Mouse (Mus musculus): ENCODE results near the gene Fuca1. TPM values are rescaled to one million over a fixed set of nuclear protein-coding genes. Genes with fewer than 3 reads are reported as not detected.

The Fuca1 gene
- polyA plus RNA-seq, 1 experiment from 2014 or later = 93.3 TPM

DNA sequence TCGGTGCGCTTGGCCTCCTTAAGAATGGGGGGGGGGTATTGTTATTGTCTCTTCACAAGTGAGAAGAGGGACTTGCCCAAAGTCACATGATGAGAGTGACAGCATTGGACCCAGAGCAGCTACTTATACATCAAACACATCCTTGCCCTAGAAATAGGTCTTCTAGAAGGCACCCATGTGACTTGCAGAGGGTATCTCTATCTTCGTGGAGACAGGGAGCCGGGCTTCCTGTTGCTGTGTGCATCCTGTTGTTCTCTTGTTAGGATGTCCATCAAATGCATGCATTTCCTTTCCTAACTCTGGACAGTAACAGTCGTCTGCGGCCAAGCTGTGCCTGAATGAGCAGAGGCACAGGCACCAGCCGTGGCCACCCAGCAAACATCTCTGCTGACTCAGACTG, 9.0 kb upstream of the Fuca1 start:
- H3K27ac ChIP-seq (ENCODE audit: low read length) = no peak overlapping the region
- ATAC-seq (ENCODE audit: insufficient number of reproducible peaks, insufficient read depth, low FRiP score, low read depth) = no peak
- WGBS = 75% methylated on average over 7 of the region's 7 CpGs

DNA sequence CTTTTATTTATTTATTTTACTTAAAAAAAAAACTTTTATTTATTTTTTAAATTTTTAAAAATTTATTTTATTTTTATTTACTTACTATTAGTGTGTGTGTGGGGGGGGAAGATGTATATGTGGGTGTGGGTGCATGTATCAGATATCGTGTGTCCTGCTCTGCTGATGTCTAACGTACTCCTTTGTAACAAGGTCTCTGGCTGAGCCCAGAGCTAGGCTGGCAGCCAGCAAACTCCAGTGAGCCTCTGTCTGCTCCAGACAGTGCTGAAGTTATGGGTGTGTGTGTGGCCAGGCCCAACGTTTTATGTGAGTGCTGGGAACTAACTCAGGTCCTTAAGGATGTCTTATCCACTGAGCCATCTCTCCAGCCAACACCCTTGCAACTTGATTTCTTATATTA, 8.4 kb upstream of the Fuca1 start:
- Histone ChIP-seq H3K9me3 (ENCODE audit: control insufficient read depth, low read depth, low read length) (no peaks in the 10 kb centered on the region), H3K27ac (ENCODE audit: low read length) (no peak overlapping the region), H3K9ac (replicated peaks; ENCODE audit: low read depth, low read length) (no peak overlapping the region), H3K36me3 (ENCODE audit: control insufficient read depth, insufficient read depth, low read length) (no peaks in the 10 kb centered on the region), H3K4me2 (replicated peaks; ENCODE audit: low read depth, low read length) (no peak overlapping the region), H3K27me3 (ENCODE audit: control insufficient read depth, insufficient read depth, low read length) (no peaks in the 10 kb centered on the region), H3K4me1 (ENCODE audit: control insufficient read depth, insufficient read depth, low read length) (no peaks in the 10 kb centered on the region), H3K4me3 (ENCODE audit: low read depth, low read length) (no peak overlapping the region)
- 63% methylated on average over 3 of the region's 3 CpGs for WGBS
- ATAC-seq (ENCODE audit: insufficient number of reproducible peaks, insufficient read depth, low FRiP score, low read depth) = no peak

More for the DNA sequence above, 9.0 kb upstream of the Fuca1 start:
- H3K4me2 ChIP-seq (replicated peaks; ENCODE audit: low read depth, low read length) = no peak overlapping the region
- no peaks in the 10 kb centered on the region for H3K36me3 ChIP-seq (ENCODE audit: control insufficient read depth, insufficient read depth, low read length)
- H3K4me3 ChIP-seq (ENCODE audit: low read depth, low read length) = no peak overlapping the region
- H3K4me1 ChIP-seq (ENCODE audit: control insufficient read depth, insufficient read depth, low read length) = no peaks in the 10 kb centered on the region
- H3K27me3 ChIP-seq (ENCODE audit: control insufficient read depth, insufficient read depth, low read length) = no peaks in the 10 kb centered on the region
- no peaks in the 10 kb centered on the region for H3K9me3 ChIP-seq (ENCODE audit: control insufficient read depth, low read depth, low read length)
- no peak overlapping the region for H3K9ac ChIP-seq (replicated peaks; ENCODE audit: low read depth, low read length)

DNA sequence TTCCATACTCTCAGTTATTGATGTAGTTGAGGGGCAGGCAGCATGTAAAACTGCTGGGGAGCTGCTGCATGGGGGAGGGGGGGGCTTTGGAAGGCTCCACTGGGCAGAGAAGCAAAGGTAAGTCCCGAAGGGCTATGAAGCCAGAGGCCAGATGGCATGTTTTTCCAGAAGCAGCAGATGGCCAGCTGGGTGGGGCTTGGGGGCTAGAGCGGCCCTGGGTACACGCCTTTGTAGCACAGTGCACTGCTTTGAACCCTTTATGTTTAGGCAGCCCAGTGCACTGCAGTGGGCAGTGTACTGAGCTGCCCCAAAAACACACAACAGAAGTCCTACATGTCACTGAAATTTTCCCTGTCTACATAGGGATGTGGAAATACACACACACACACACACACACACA, 7.7 kb upstream of the Fuca1 start:
- H3K9me3 ChIP-seq (ENCODE audit: control insufficient read depth, low read depth, low read length) = no peaks in the 10 kb centered on the region
- no peaks in the 10 kb centered on the region for H3K36me3 ChIP-seq (ENCODE audit: control insufficient read depth, insufficient read depth, low read length)
- no peak for ATAC-seq (ENCODE audit: insufficient number of reproducible peaks, insufficient read depth, low FRiP score, low read depth)
- H3K27ac ChIP-seq (ENCODE audit: low read length) = no peak overlapping the region
- no peak overlapping the region for H3K9ac ChIP-seq (replicated peaks; ENCODE audit: low read depth, low read length)
- no peak overlapping the region for H3K4me3 ChIP-seq (ENCODE audit: low read depth, low read length)
- no peak overlapping the region for H3K4me2 ChIP-seq (replicated peaks; ENCODE audit: low read depth, low read length)
- H3K4me1 ChIP-seq (ENCODE audit: control insufficient read depth, insufficient read depth, low read length) = no peaks in the 10 kb centered on the region
- no peaks in the 10 kb centered on the region for H3K27me3 ChIP-seq (ENCODE audit: control insufficient read depth, insufficient read depth, low read length)
- 33% methylated on average over 3 of the region's 3 CpGs for WGBS

DNA sequence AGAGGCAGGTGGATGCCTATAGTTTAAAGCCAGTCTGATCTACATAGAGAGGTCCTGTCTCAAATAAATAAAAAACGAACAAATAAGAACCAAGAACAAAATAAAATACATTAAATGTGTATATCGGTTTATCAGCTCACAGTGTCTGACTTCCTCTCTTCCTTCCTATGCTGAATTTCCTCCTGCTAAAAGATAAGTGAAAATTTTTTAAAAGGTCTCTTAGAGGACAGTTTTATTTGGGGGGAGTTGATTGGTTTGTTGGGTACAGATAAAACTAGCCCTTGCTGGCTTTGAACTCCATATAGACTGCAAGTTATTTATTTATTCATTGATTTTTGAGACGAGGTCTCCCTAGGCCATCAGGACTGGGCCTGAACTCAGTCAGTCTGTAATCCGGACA, 7.1 kb upstream of the Fuca1 start:
- WGBS = 67% methylated on average over 4 of the region's 4 CpGs

DNA sequence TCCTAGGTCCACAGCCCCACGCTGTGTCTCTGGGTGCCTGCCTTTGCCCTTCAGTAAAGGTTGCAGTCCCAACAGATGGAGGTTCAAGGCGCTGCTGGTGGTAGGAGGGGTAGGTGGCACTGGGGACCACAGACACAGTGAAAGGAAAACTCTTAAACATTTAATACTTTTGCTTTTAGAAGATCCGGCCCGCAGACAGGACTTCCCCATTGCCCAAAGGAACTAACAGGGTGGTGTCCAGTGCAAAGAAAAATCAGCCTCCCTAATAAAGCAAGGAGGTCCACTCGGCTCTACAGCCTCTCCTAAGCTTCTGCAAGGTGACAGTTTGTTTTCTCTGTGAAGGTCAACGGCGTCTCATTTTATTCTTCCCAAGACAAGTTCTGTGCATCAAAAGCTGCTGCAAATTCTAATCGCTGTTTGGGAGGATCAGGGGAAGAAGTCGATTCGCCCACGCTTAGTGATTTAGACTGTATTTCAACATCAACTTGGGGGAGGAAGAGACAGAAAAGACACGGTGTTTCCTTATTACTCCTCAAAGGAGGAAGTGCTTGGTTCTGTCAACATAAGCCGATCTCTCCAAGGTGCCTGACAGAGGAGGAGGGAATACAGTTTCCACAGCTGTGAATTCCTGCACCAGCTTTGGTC, 1.8 kb upstream of the Fuca1 start:
- Histone ChIP-seq H3K4me3 (ENCODE audit: low read depth, low read length) (no peak overlapping the region), H3K27ac (ENCODE audit: low read length) (no peak overlapping the region), H3K36me3 (ENCODE audit: control insufficient read depth, insufficient read depth, low read length) (peaks cover 2% of the 10 kb centered on the region), H3K27me3 (ENCODE audit: control insufficient read depth, insufficient read depth, low read length) (no peaks in the 10 kb centered on the region), H3K4me2 (replicated peaks; ENCODE audit: low read depth, low read length) (no peak overlapping the region), H3K4me1 (ENCODE audit: control insufficient read depth, insufficient read depth, low read length) (no peaks in the 10 kb centered on the region; the same call in 1 of the 2 replicates), H3K9me3 (ENCODE audit: control insufficient read depth, low read depth, low read length) (no peaks in the 10 kb centered on the region), H3K9ac (replicated peaks; ENCODE audit: low read depth, low read length) (no peak overlapping the region)
- no peak for ATAC-seq (ENCODE audit: insufficient number of reproducible peaks, insufficient read depth, low FRiP score, low read depth)
- WGBS = 74% methylated on average over 13 of the region's 13 CpGs

More for the DNA sequence above, 7.1 kb upstream of the Fuca1 start:
- Histone ChIP-seq H3K36me3 (ENCODE audit: control insufficient read depth, insufficient read depth, low read length) (no peaks in the 10 kb centered on the region), H3K9ac (replicated peaks; ENCODE audit: low read depth, low read length) (no peak overlapping the region), H3K4me1 (ENCODE audit: control insufficient read depth, insufficient read depth, low read length) (no peaks in the 10 kb centered on the region), H3K4me3 (ENCODE audit: low read depth, low read length) (no peak overlapping the region), H3K9me3 (ENCODE audit: control insufficient read depth, low read depth, low read length) (no peaks in the 10 kb centered on the region), H3K27me3 (ENCODE audit: control insufficient read depth, insufficient read depth, low read length) (no peaks in the 10 kb centered on the region), H3K4me2 (replicated peaks; ENCODE audit: low read depth, low read length) (no peak overlapping the region), H3K27ac (ENCODE audit: low read length) (no peak overlapping the region)
- ATAC-seq (ENCODE audit: insufficient number of reproducible peaks, insufficient read depth, low FRiP score, low read depth) = no peak

DNA sequence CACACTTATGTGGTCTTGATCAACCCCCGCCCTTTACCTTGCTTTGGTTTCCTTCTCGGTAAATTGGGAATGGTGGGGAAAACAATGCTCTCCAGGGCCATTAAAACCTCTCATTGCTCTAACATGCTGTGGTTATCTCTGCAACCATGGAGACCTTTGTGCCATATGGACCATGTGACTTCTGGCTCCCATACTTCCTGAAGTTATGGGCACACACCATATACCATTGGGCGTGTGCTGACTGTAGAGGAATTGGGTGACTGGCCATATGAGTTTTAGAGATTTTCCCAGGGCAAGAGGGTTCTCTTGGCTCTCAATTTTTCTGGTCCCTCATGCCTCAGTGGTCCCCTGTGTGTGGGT, 1.3 kb upstream of the Fuca1 start:
- no peak overlapping the region for H3K4me2 ChIP-seq (replicated peaks; ENCODE audit: low read depth, low read length)
- no peaks in the 10 kb centered on the region for H3K9me3 ChIP-seq (ENCODE audit: control insufficient read depth, low read depth, low read length)
- WGBS = 89% methylated on average over 3 of the region's 3 CpGs
- no peaks in the 10 kb centered on the region; the same call in 1 of the 2 replicates for H3K4me1 ChIP-seq (ENCODE audit: control insufficient read depth, insufficient read depth, low read length)
- no peak overlapping the region for H3K9ac ChIP-seq (replicated peaks; ENCODE audit: low read depth, low read length)
- H3K4me3 ChIP-seq (ENCODE audit: low read depth, low read length) = no peak overlapping the region
- H3K36me3 ChIP-seq (ENCODE audit: control insufficient read depth, insufficient read depth, low read length) = peaks cover 6% of the 10 kb centered on the region
- ATAC-seq (ENCODE audit: insufficient number of reproducible peaks, insufficient read depth, low FRiP score, low read depth) = no peak
- no peak overlapping the region for H3K27ac ChIP-seq (ENCODE audit: low read length)
- no peaks in the 10 kb centered on the region for H3K27me3 ChIP-seq (ENCODE audit: control insufficient read depth, insufficient read depth, low read length)

DNA sequence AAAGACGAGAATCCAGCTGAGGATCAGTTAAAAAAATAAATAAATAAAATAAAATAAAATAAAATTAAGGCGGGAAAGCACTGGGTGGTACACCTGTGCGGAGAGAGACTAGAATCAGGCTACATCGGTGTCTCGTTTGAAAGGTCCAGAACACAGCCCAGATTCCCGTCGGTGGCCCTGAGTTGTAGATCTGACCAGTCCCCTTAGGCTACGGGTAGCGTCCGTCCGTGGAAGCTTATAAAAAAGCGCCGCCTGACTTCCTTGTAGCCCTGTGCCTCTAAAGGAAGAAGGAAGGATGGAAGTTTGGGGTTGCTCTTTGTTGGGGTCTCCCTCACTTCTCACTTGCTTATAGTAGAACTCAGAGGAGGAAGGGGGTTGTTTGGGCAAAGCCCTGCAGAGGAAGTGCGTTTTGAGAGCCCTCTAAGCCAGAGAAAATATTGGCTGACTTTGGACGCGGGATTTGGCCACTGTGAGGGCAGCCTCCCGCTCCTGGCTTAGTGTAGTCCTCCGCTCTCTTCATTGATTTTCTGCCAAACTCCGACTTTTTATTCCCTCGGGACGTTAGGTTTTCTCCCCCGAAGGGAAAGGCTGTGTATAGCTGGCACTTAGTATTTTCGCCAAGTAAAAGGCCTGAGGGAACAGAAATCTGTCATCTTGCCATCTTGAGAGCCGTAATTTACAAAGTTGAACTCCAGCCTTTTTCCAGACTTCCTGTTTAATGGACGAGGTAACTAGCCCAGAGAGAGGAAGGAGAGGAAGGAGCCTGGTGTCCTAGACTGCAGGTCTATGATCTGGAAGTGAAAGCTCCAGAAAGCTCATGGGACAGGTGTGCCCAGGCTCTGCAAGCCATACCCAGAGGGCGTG, 954 bp downstream of the Fuca1 start:
- Histone ChIP-seq H3K36me3 (ENCODE audit: control insufficient read depth, insufficient read depth, low read length) (peaks cover 10% of the 10 kb centered on the region), H3K4me2 (replicated peaks; ENCODE audit: low read depth, low read length) (peak overlapping the region; percentile 90), H3K27ac (ENCODE audit: low read length) (peak overlapping the region; percentile 72), H3K9me3 (ENCODE audit: control insufficient read depth, low read depth, low read length) (no peaks in the 10 kb centered on the region), H3K4me3 (ENCODE audit: low read depth, low read length) (peak overlapping the region; percentile 81), H3K27me3 (ENCODE audit: control insufficient read depth, insufficient read depth, low read length) (no peaks in the 10 kb centered on the region), H3K4me1 (ENCODE audit: control insufficient read depth, insufficient read depth, low read length) (no peaks in the 10 kb centered on the region; the same call in 1 of the 2 replicates), H3K9ac (replicated peaks; ENCODE audit: low read depth, low read length) (peak overlapping the region; percentile 79)
- 3% methylated on average over 26 of the region's 26 CpGs for WGBS
- ATAC-seq (ENCODE audit: insufficient number of reproducible peaks, insufficient read depth, low FRiP score, low read depth) = 0 out of 2 replicates have a peak, but pooled peaks have one; percentile 21

DNA sequence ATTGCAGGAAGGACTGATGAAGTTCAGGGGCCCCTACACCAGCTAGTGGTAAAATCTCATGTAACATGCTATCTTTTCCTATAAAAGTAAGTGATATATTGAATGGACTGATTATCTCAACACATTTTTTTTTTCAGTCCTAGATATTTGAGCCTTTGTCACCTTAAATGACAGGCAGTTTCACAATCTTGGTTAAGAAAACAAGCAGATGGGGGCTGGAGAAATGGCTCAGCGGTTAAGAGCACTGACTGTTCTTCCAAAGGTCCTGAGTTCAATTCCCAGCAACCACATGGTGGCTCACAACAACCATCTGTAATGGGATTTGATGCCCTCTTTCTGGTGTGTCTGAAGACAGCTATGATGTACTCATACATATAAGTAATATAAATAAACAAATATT, 1.7 kb downstream of the Fuca1 start:
- Histone ChIP-seq H3K27ac (ENCODE audit: low read length) (no peak overlapping the region), H3K9ac (replicated peaks; ENCODE audit: low read depth, low read length) (0 out of 2 replicates have a peak overlapping the region, but pooled peaks have one; percentile 79), H3K36me3 (ENCODE audit: control insufficient read depth, insufficient read depth, low read length) (peaks cover 10% of the 10 kb centered on the region), H3K9me3 (ENCODE audit: control insufficient read depth, low read depth, low read length) (no peaks in the 10 kb centered on the region), H3K27me3 (ENCODE audit: control insufficient read depth, insufficient read depth, low read length) (no peaks in the 10 kb centered on the region), H3K4me2 (replicated peaks; ENCODE audit: low read depth, low read length) (peak overlapping the region; percentile 90), H3K4me1 (ENCODE audit: control insufficient read depth, insufficient read depth, low read length) (no peaks in the 10 kb centered on the region; the same call in 1 of the 2 replicates), H3K4me3 (ENCODE audit: low read depth, low read length) (peak overlapping the region; percentile 81; the same call in 1 of the 2 replicates)
- no peak for ATAC-seq (ENCODE audit: insufficient number of reproducible peaks, insufficient read depth, low FRiP score, low read depth)
- 63% methylated on average over 1 of the region's 1 CpGs for WGBS

Measured in stomach, embryonic 14.5 days (tissue).